In genomic region chr3:40949170-40949902, GRCm38 (mm10) we compare ENCODE assay signal across 7 mouse cellular contexts. TPM values are rescaled to one million over a fixed set of nuclear protein-coding genes. Genes with fewer than 3 reads are reported as not detected.
DNase-seq lines count a peak whose midpoint lies in the region; ATAC-seq lines count a peak whose summit lies in the region.

Larp1b (plus strand) TSS chr3:40949828.

- peak within 1 kb of the TSS; percentile 91 for H3K27ac ChIP-seq in intestine, embryonic 15.5 days
- H3K27ac ChIP-seq in midbrain, embryonic 10.5 days (replicated peaks) = peak within 1 kb of the TSS; percentile 86

- peak; percentile 95 for ATAC-seq in intestine, embryonic 15.5 days

- H3K36me3 ChIP-seq in intestine, embryonic 15.5 days = no peaks in the 10 kb centered on the region
- no peaks in the 10 kb centered on the region for H3K36me3 ChIP-seq in midbrain, embryonic 10.5 days

- intact Hi-C loops in gastrocnemius, postnatal 36 days (cut with DNase I) = loop anchor here (2.0 kb wide), 1 partner anchor 55 kb away; no protein-coding TSS in a partner anchor
- intact Hi-C loops in left cerebral cortex, postnatal 25 days (cut with DNase I) = loop anchor here (2.0 kb wide), 1 partner anchor 55 kb away; no protein-coding TSS in a partner anchor

- H3K4me1 ChIP-seq in intestine, embryonic 15.5 days (replicated peaks) = no peaks in the 10 kb centered on the region
- peaks cover 19% of the 10 kb centered on the region for H3K4me1 ChIP-seq in midbrain, embryonic 10.5 days

- WGBS in intestine, embryonic 15.5 days = 1% methylated on average over 66 of the region's 66 CpGs
- under 1% methylated on average over 64 of the region's 66 CpGs for WGBS in midbrain, embryonic 10.5 days

- no peaks in the 10 kb centered on the region for H3K9me3 ChIP-seq in intestine, embryonic 15.5 days
- no peaks in the 10 kb centered on the region for H3K9me3 ChIP-seq in midbrain, embryonic 10.5 days (replicated peaks)

- peak; percentile 100 for DNase-seq in adrenal gland, adult 2 months
- DNase-seq in embryo, embryonic 11.5 days (ENCODE audit: low read depth, low spot score) = peak; percentile 95
- peak; percentile 100 for DNase-seq in gastrocnemius, postnatal 36 days
- peak; percentile 97 to 99 for DNase-seq in left cerebral cortex, postnatal 25 days (ENCODE audit: low spot score in 2 of 2)
- DNase-seq in midbrain, embryonic 10.5 days (ENCODE audit: low spot score) = peak; percentile 100
- DNase-seq in right cerebral cortex, postnatal 4 days = peak; percentile 93

- peak within 1 kb of the TSS; percentile 80 for H3K4me3 ChIP-seq in intestine, embryonic 15.5 days (replicated peaks)
- H3K4me3 ChIP-seq in midbrain, embryonic 10.5 days = peak within 1 kb of the TSS; percentile 81

- no peaks in the 10 kb centered on the region for H3K27me3 ChIP-seq in intestine, embryonic 15.5 days (replicated peaks)
- H3K27me3 ChIP-seq in midbrain, embryonic 10.5 days (ENCODE audit: low read depth, poor library complexity, severe bottlenecking) = peaks cover 51% of the 10 kb centered on the region

- H3K4me2 ChIP-seq in intestine, embryonic 15.5 days (replicated peaks) = peak within 1 kb of the TSS; percentile 94

- H3K9ac ChIP-seq in intestine, embryonic 15.5 days = peak within 1 kb of the TSS; percentile 75

RNA-seq across cellular contexts. Expression of gene Larp1b, which starts in this region (rescaled TPM):
- total RNA-seq in adrenal gland, adult 2 months (2021) = 10 to 100 TPM; 33.7 to 35.3 TPM
- polyA plus RNA-seq in adrenal gland, adult 2 months (2012; rRNA removed) = 3.7 and 8.1 TPM in 2 replicates
- 10 to 100 TPM; 66.4 to 69.0 TPM for total RNA-seq in gastrocnemius, postnatal 36 days (2021)
- 10.4 and 14.0 TPM in 2 replicates for polyA plus RNA-seq in intestine, embryonic 15.5 days (2015; fragmentation: Nextera tagmentation; extraction: Ambion mirVana)
- 10 to 100 TPM; 20.8 to 24.7 TPM for total RNA-seq in left cerebral cortex, postnatal 25 days (2021)
- 1.7 and 2.0 TPM in 2 replicates for polyA plus RNA-seq in midbrain, embryonic 10.5 days (2016; fragmentation: Nextera tagmentation; extraction: Ambion mirVana)

Comparison
In these comparisons a context has a peak if more than half of its experiments do, and no peak if none do; other contexts are left out.
1. Peak in every context shown above with its lines: DNase-seq, ATAC-seq, H3K4me3 ChIP-seq and H3K27ac ChIP-seq.